Mouse (Mus musculus): ENCODE data around the gene Ccdc152. TPM values are rescaled to one million over a fixed set of nuclear protein-coding genes. Genes with fewer than 3 reads are reported as not detected.
A peak's percentile ranks its signal among the peaks of the same experiment; 100 is the strongest.
"Not testable (repeated sequence)": the region's sequence is repeated elsewhere in the genome, so short reads cannot be mapped to it uniquely, and the experiment has no call there.

Gene Ccdc152
- total RNA-seq, 1 experiment from 2014 or later: 10.9 TPM

GRCm38 (mm10) chr15:3281737-3282136 is 21.6 kb downstream of the Ccdc152 start:
- ATAC-seq (replicated peaks; ENCODE audit: insufficient number of reproducible peaks, low FRiP score, low TSS enrichment, poor library complexity, severe bottlenecking): no peak

GRCm38 (mm10) chr15:3281216-3281615 is 22.1 kb downstream of the Ccdc152 start:
- ATAC-seq (replicated peaks; ENCODE audit: insufficient number of reproducible peaks, low FRiP score, low TSS enrichment, poor library complexity, severe bottlenecking): no peak

- ATAC-seq (replicated peaks; ENCODE audit: insufficient number of reproducible peaks, low FRiP score, low TSS enrichment, poor library complexity, severe bottlenecking): no peak
Measured at GRCm38 (mm10) chr15:3279242-3279641, 24.1 kb downstream of the Ccdc152 start.

- no peak for ATAC-seq (replicated peaks; ENCODE audit: insufficient number of reproducible peaks, low FRiP score, low TSS enrichment, poor library complexity, severe bottlenecking)
Measured at GRCm38 (mm10) chr15:3277391-3277790, 25.9 kb downstream of the Ccdc152 start.

- no peak for ATAC-seq (replicated peaks; ENCODE audit: insufficient number of reproducible peaks, low FRiP score, low TSS enrichment, poor library complexity, severe bottlenecking)
Measured at GRCm38 (mm10) chr15:3273191-3273590, 30.1 kb downstream of the Ccdc152 start.

GRCm38 (mm10) chr15:3271216-3271615 is 32.1 kb downstream of the Ccdc152 start:
- ATAC-seq (replicated peaks; ENCODE audit: insufficient number of reproducible peaks, low FRiP score, low TSS enrichment, poor library complexity, severe bottlenecking): no peak

- ATAC-seq (replicated peaks; ENCODE audit: insufficient number of reproducible peaks, low FRiP score, low TSS enrichment, poor library complexity, severe bottlenecking): peak; percentile 74
Measured at GRCm38 (mm10) chr15:3270646-3271077, 32.7 kb downstream of the Ccdc152 start.

GRCm38 (mm10) chr15:3269996-3270645 is 33.2 kb downstream of the Ccdc152 start:
- ATAC-seq (replicated peaks; ENCODE audit: insufficient number of reproducible peaks, low FRiP score, low TSS enrichment, poor library complexity, severe bottlenecking): no peak

- ATAC-seq (replicated peaks; ENCODE audit: insufficient number of reproducible peaks, low FRiP score, low TSS enrichment, poor library complexity, severe bottlenecking): no peak
Measured at GRCm38 (mm10) chr15:3269496-3269895, 33.8 kb downstream of the Ccdc152 start.

GRCm38 (mm10) chr15:3268247-3268646 is 35.1 kb downstream of the Ccdc152 start, which contains the start of gene Selenop:
Selenop (plus strand) TSS chr15:3268547.
- ATAC-seq (replicated peaks; ENCODE audit: insufficient number of reproducible peaks, low FRiP score, low TSS enrichment, poor library complexity, severe bottlenecking): no peak

GRCm38 (mm10) chr15:3264828-3265227 is 38.5 kb downstream of the Ccdc152 start:
- no peak for ATAC-seq (replicated peaks; ENCODE audit: insufficient number of reproducible peaks, low FRiP score, low TSS enrichment, poor library complexity, severe bottlenecking)

GRCm38 (mm10) chr15:3264293-3264692 is 39.0 kb downstream of the Ccdc152 start:
- no peak for ATAC-seq (replicated peaks; ENCODE audit: insufficient number of reproducible peaks, low FRiP score, low TSS enrichment, poor library complexity, severe bottlenecking)

GRCm38 (mm10) chr15:3262883-3263282 is 40.4 kb downstream of the Ccdc152 start:
- no peak for ATAC-seq (replicated peaks; ENCODE audit: insufficient number of reproducible peaks, low FRiP score, low TSS enrichment, poor library complexity, severe bottlenecking)

GRCm38 (mm10) chr15:3260309-3260708 is 43.0 kb downstream of the Ccdc152 start:
- ATAC-seq (replicated peaks; ENCODE audit: insufficient number of reproducible peaks, low FRiP score, low TSS enrichment, poor library complexity, severe bottlenecking): no peak

GRCm38 (mm10) chr15:3259025-3259424 is 44.3 kb downstream of the Ccdc152 start:
- no peak for ATAC-seq (replicated peaks; ENCODE audit: insufficient number of reproducible peaks, low FRiP score, low TSS enrichment, poor library complexity, severe bottlenecking)

- ATAC-seq (replicated peaks; ENCODE audit: insufficient number of reproducible peaks, low FRiP score, low TSS enrichment, poor library complexity, severe bottlenecking): no peak
Measured at GRCm38 (mm10) chr15:3251718-3252067, 51.6 kb downstream of the Ccdc152 start.

GRCm38 (mm10) chr15:3251031-3251717 is 52.2 kb downstream of the Ccdc152 start:
- ATAC-seq (replicated peaks; ENCODE audit: insufficient number of reproducible peaks, low FRiP score, low TSS enrichment, poor library complexity, severe bottlenecking): no peak

- ATAC-seq (replicated peaks; ENCODE audit: insufficient number of reproducible peaks, low FRiP score, low TSS enrichment, poor library complexity, severe bottlenecking): no peak
Measured at GRCm38 (mm10) chr15:3250620-3251019, 52.7 kb downstream of the Ccdc152 start.

- not testable (repeated sequence) for ATAC-seq (replicated peaks; ENCODE audit: insufficient number of reproducible peaks, low FRiP score, low TSS enrichment, poor library complexity, severe bottlenecking)
Measured at GRCm38 (mm10) chr15:3245036-3245435, 58.3 kb downstream of the Ccdc152 start.

- ATAC-seq (replicated peaks; ENCODE audit: insufficient number of reproducible peaks, low FRiP score, low TSS enrichment, poor library complexity, severe bottlenecking): no peak
Measured at GRCm38 (mm10) chr15:3237963-3238362, 65.4 kb downstream of the Ccdc152 start.
